Mouse (Mus musculus) C2C12 (cell line): ENCODE data around the gene Ecel1.

Experiments
- CEBPB ChIP-seq: IDR thresholded peaks from one replicate; pipeline ENCODE4 v1.6.1; 2011; ENCODE audit warnings: low read depth, mild to moderate bottlenecking, control low read depth, moderate library complexity
- CTCF ChIP-seq: IDR thresholded peaks from one replicate; pipeline ENCODE4 v1.5.1; 2011; ENCODE audit not compliant: control insufficient read depth, insufficient read depth, insufficient read length
- FOSL1 ChIP-seq: IDR thresholded peaks from one replicate; pipeline ENCODE4 v1.8.0; 2011; ENCODE audit warnings: mild to moderate bottlenecking, low read length; ENCODE audit not compliant: poor library complexity, insufficient read depth, severe bottlenecking
- MAX ChIP-seq: IDR thresholded peaks from one replicate; pipeline ENCODE4 v1.6.1; 2011; ENCODE audit warnings: mild to moderate bottlenecking, control low read depth
- MYOG ChIP-seq: IDR thresholded peaks from one replicate; pipeline ENCODE4 v1.6.1; 2011; ENCODE audit not compliant: control insufficient read depth, insufficient read length; ENCODE audit errors: extremely low read depth
- USF1 ChIP-seq: IDR thresholded peaks from one replicate; pipeline ENCODE4 v1.6.1; 2011; ENCODE audit warnings: low read depth, mild to moderate bottlenecking, control low read depth, moderate library complexity

DNA sequence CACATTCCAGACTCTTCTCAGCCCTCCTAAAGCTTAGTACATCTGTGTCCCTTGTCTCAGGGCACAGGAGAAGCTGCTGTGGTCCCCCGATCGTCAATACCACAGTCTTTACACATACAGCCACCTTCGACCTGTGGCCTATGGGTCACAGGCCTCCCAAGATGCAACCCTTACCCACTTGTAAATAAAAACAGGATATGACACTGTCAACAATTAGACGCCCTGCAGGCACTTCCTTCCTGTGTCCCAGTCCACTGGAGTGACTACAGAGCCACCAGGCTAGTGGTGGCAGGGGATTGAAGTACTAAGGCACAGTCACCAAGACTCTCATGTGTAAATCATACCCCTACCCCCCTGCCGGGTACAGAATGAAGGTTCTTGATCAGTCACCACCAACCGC lies 48.7 kb upstream of the Ecel1 start:
- TF ChIP-seq CTCF (no peak), USF1 (no peak), MAX (no peak), MYOG (no peak), CEBPB (no peak), FOSL1 (no peak)
